Mouse (Mus musculus) olfactory bulb, adult 2 months (tissue): ENCODE data around the gene Aoc3.

ENCODE experiments used
- CTCF ChIP-seq: fragments of 200-500 bp; IDR thresholded peaks from 2 replicates; pipeline ENCODE4 v1.5.1; 2012; ENCODE audit warnings: low read depth, mild to moderate bottlenecking, low read length, moderate library complexity; ENCODE audit not compliant: insufficient read depth
- POLR2A ChIP-seq: fragments of 200-500 bp; IDR thresholded peaks from 2 replicates; pipeline ENCODE4 v1.6.1; 2012; ENCODE audit warnings: mild to moderate bottlenecking, low read depth, low read length, moderate library complexity; ENCODE audit not compliant: insufficient read depth

DNA sequence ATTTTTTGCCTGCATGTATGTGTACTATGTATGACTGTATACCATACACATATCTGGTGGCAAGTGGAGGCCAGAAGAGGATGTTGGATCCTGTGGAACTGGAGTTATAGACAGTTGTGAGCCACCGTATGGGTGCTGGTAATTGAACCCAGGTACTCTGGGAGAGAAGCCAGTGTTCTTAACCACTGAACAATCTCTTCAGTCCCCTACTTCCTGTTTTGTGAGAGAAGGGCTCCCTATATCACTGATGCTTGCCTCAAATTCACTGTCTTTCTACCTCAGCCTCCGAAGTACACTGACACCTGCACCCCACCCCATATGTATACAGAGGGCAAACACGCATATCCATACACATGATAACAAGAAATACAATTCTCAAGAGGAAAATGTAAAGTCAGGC is 19.3 kb upstream of the Aoc3 start:
- no peak for TF ChIP-seq CTCF
- TF ChIP-seq POLR2A, result no peak
